Mouse (Mus musculus) urinary bladder, adult 2 months (tissue): ENCODE data around the gene A730071L15Rik. TPM values are rescaled to one million over a fixed set of nuclear protein-coding genes. Genes with fewer than 3 reads are reported as not detected.

Experiments used
- DNase-seq: peaks from one replicate; pipeline ENCODE4 v3.0.0; 2022; ENCODE audit warnings: low spot score
- polyA plus RNA-seq: library from polyadenylated mRNA; depleted of rRNA; stranded (reverse); fragments of >200 nt; gene quantifications from 2 replicates; pipeline ENCODE4 v1.2.3, GENCODE M21; 2012

Gene A730071L15Rik
- polyA plus RNA-seq, 1 experiment: 0.32 TPM

GRCm38 (mm10) chr11:6183246-6183645 is 16.6 kb upstream of the A730071L15Rik start:
- no peak for DNase-seq

GRCm38 (mm10) chr11:6184202-6184935 is 15.5 kb upstream of the A730071L15Rik start:
- no peak for DNase-seq

GRCm38 (mm10) chr11:6187399-6187798 is 12.4 kb upstream of the A730071L15Rik start:
- DNase-seq: no peak

GRCm38 (mm10) chr11:6187878-6188277 is 12.0 kb upstream of the A730071L15Rik start:
- DNase-seq: peak; percentile 53

- no peak for DNase-seq
Observed at GRCm38 (mm10) chr11:6196780-6197179, 3.0 kb upstream of the A730071L15Rik start.

GRCm38 (mm10) chr11:6198449-6198848 is 1.4 kb upstream of the A730071L15Rik start:
- DNase-seq: no peak

GRCm38 (mm10) chr11:6200087-6200569 is 299 bp downstream of the A730071L15Rik start, which contains the start of gene Nudcd3:
Gene Nudcd3 (minus strand): TSS chr11:6200415.
- peak; percentile 87 for DNase-seq

- no peak for DNase-seq
Observed at GRCm38 (mm10) chr11:6200570-6200969, 741 bp downstream of the A730071L15Rik start.

GRCm38 (mm10) chr11:6207090-6207489 is 7.3 kb downstream of the A730071L15Rik start:
- no peak for DNase-seq

GRCm38 (mm10) chr11:6208158-6208557 is 8.3 kb downstream of the A730071L15Rik start:
- no peak for DNase-seq

- DNase-seq: no peak
Observed at GRCm38 (mm10) chr11:6216834-6217233, 17.0 kb downstream of the A730071L15Rik start.

- DNase-seq: no peak
Observed at GRCm38 (mm10) chr11:6218189-6218896, 18.5 kb downstream of the A730071L15Rik start.

- DNase-seq: no peak
Observed at GRCm38 (mm10) chr11:6219967-6220366, 20.1 kb downstream of the A730071L15Rik start.

GRCm38 (mm10) chr11:6222187-6222586 is 22.4 kb downstream of the A730071L15Rik start:
- no peak for DNase-seq

- no peak for DNase-seq
Observed at GRCm38 (mm10) chr11:6224541-6225229, 24.9 kb downstream of the A730071L15Rik start.

GRCm38 (mm10) chr11:6230012-6230411 is 30.2 kb downstream of the A730071L15Rik start, which contains the start of gene Npc1l1:
Gene Npc1l1 (minus strand): TSS chr11:6230143.
- DNase-seq: no peak

- DNase-seq: no peak
Observed at GRCm38 (mm10) chr11:6233025-6233424, 33.2 kb downstream of the A730071L15Rik start.

- no peak for DNase-seq
Observed at GRCm38 (mm10) chr11:6244707-6245106, 44.9 kb downstream of the A730071L15Rik start.
